Mouse (Mus musculus): Measurements from ENCODE around the gene Tmem245.
A peak's percentile ranks its signal among the peaks of the same experiment; 100 is the strongest.

The Tmem245 gene

GRCm38 (mm10) chr4:56864417-56865001, 82.7 kb downstream of the Tmem245 start:
- DNase-seq = peak; percentile 24 to 30

- DNase-seq = no peak
These were observed 83.2 kb downstream of the Tmem245 start for GRCm38 (mm10) chr4:56864016-56864415.

GRCm38 (mm10) chr4:56861551-56861950, 85.7 kb downstream of the Tmem245 start:
- no peak for DNase-seq

- DNase-seq = no peak
These were observed 88.5 kb downstream of the Tmem245 start for GRCm38 (mm10) chr4:56858733-56859132.

GRCm38 (mm10) chr4:56856371-56856949, 90.8 kb downstream of the Tmem245 start:
- DNase-seq = no peak

GRCm38 (mm10) chr4:56855935-56856334, 91.3 kb downstream of the Tmem245 start:
- no peak for DNase-seq

- DNase-seq = no peak
These were observed 96.5 kb downstream of the Tmem245 start for GRCm38 (mm10) chr4:56850724-56851123.

GRCm38 (mm10) chr4:56848044-56848443, 99.2 kb downstream of the Tmem245 start:
- no peak for DNase-seq

- no peak for DNase-seq
These were observed 99.8 kb downstream of the Tmem245 start for GRCm38 (mm10) chr4:56847400-56847799.

- DNase-seq = no peak
These were observed 101.2 kb downstream of the Tmem245 start for GRCm38 (mm10) chr4:56845896-56846533.

- no peak for DNase-seq
These were observed 102.3 kb downstream of the Tmem245 start for GRCm38 (mm10) chr4:56844911-56845310.

- DNase-seq = no peak
These were observed 103.3 kb downstream of the Tmem245 start for GRCm38 (mm10) chr4:56843963-56844362.

GRCm38 (mm10) chr4:56842501-56842900, 104.7 kb downstream of the Tmem245 start:
- no peak for DNase-seq

GRCm38 (mm10) chr4:56840297-56840696, 106.9 kb downstream of the Tmem245 start:
- no peak for DNase-seq

GRCm38 (mm10) chr4:56837661-56838060, 109.6 kb downstream of the Tmem245 start:
- DNase-seq = no peak

- peak in 1 of 2 experiments; percentile 29 for DNase-seq
These were observed 115.2 kb downstream of the Tmem245 start for GRCm38 (mm10) chr4:56831998-56832397.

- DNase-seq = no peak
These were observed 116.1 kb downstream of the Tmem245 start for GRCm38 (mm10) chr4:56831013-56831609.

- DNase-seq = peak; percentile 39 to 41
These were observed 117.7 kb downstream of the Tmem245 start for GRCm38 (mm10) chr4:56829511-56829921.

- DNase-seq = no peak
These were observed 118.3 kb downstream of the Tmem245 start for GRCm38 (mm10) chr4:56828932-56829331.

- no peak for DNase-seq
These were observed 123.0 kb downstream of the Tmem245 start for GRCm38 (mm10) chr4:56824231-56824630.

GRCm38 (mm10) chr4:56820017-56820550, 127.2 kb downstream of the Tmem245 start:
- DNase-seq = no peak
